Mouse (Mus musculus): ENCODE data around the gene Abca14.
"Not testable (repeated sequence)": the region's sequence is repeated elsewhere in the genome, so short reads cannot be mapped to it uniquely, and the experiment has no call there.

The Abca14 gene

DNA sequence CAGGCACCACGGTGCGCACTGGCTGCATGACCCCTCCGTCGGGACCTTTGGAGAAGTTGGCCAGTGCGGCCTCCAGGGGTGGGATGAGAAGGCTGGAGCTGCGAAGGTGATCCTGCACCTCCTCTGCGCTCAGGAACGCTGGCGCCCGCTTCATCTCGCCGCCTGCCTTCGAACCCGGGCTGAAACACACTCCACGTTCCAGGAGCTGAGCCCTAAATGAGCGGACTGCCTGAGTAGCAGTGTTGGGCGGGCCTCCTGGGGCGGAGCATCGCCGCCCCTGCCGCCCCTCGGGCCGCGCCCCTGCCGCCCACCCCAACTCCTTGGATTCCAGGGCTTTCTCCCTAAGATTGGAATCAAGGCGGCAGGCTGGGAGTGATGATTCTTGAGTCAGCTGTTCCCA, 2.0 kb upstream of the Abca14 start, which contains the start of gene Crym:
Gene Crym, minus strand, starts transcription at position 341 of the 400 bp plus-strand sequence.
- DNase-seq: peak in 1 of 2 experiments; percentile 20

GRCm38 (mm10) chr7:120205989-120206388, 2.2 kb downstream of the Abca14 start:
- no peak for DNase-seq

GRCm38 (mm10) chr7:120228541-120228940, 24.8 kb downstream of the Abca14 start:
- no peak for DNase-seq

DNA sequence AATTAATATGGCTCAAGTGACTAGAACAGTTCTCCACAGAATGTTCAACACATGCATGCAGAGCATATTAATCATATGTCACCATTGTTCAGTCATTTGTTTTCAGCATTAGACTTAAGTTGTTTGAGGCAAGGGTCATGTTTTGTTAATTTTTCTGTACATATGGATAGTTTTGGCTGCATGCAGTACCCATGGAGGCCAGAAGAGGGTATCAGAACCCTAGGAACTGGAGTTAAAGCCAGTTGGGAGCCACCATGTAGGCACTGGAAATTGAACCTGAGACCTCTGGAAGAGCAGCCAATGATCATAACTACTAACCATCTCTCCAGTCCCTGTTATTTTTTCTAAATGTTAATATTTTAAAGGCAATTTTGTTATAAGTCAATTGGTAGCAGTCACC, 37.3 kb downstream of the Abca14 start:
- DNase-seq: peak in 1 of 2 experiments; percentile 15

DNA sequence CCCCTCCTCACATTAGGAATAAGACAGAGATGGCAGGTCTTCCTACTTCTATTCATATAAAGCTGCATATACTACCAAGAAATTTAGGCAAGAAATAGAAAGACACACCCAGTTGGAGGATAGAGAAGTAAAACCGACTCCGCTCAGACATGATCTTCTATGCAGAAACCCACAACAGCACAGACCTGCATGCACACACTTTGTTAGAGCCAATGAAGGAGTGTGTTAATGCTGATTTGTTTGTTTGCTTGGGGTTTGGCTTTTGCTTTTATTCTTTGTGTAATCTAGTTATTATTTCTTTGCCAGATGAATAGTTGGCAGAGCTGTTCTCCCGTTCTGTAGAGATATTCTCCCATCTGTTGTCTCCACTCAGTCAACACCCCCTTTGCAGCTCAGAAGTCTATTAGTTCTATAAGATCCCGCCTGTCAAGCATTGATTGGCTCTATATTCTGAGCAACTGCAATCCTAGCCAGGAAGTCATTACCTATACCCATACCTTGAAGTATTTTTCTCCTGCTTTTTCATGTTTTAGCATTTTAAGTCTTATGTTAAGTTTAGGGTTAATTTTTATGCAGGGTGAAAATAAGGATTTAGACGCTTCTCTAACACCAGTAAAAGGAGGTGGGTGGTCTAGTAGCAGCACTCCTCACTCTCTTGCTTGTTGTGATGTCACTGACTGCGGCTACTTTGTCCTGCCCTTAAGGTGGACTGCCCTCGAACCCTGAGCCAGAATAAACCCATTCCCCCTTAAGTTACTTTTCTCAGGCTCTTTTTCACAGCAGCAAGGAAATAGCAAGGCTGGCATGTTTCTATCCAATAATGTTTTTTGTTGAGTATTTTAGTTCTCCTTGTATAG, 67.6 kb downstream of the Abca14 start:
- no peak for DNase-seq

DNA sequence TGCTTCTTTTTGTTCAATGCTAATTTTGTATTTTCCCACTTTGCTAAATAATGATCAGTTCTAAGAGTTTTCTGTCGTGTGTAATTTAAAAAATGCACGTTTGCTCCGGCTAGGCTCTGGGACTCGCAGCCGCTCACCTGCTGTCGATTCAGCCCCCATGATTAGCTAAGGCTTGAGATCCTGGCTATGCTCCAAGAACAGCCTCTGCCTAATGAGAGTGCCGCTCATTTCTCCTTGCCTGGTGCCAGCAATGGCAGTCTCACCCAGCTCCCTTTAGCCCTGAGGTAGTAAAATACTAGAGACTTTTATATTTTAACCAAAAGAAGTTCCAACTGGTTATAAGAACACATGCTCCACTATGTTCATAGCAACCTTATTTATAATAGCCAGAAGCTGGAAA, 68.3 kb downstream of the Abca14 start:
- DNase-seq: peak in 1 of 2 experiments; percentile 2

- DNase-seq: peak; percentile 15 to 20
These were observed 81.5 kb downstream of the Abca14 start for GRCm38 (mm10) chr7:120285286-120285685.

GRCm38 (mm10) chr7:120316086-120316485, 112.3 kb downstream of the Abca14 start:
- no peak for DNase-seq

DNA sequence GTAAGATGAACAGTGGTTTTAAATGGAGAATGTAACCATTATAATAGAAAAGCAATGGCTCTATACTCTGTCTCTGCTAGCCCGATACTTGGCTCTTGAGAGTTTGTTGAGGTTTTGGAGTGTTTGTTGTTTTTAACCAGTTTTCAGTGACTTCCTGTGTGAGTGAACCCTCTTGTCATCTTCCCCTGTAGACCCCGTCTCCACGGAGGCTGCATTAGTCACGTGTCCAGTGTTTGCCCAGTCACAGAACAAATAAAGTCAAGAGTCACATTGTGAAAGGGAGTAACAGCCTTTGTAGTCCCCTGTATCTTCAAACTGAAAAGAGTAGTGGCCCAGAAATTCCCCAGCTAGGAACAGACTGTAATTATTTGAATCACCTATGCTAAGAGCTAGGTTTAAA, 119.2 kb downstream of the Abca14 start:
- no peak for DNase-seq

- not testable (repeated sequence) for DNase-seq
These were observed 122.2 kb downstream of the Abca14 start for GRCm38 (mm10) chr7:120325911-120326310.

DNA sequence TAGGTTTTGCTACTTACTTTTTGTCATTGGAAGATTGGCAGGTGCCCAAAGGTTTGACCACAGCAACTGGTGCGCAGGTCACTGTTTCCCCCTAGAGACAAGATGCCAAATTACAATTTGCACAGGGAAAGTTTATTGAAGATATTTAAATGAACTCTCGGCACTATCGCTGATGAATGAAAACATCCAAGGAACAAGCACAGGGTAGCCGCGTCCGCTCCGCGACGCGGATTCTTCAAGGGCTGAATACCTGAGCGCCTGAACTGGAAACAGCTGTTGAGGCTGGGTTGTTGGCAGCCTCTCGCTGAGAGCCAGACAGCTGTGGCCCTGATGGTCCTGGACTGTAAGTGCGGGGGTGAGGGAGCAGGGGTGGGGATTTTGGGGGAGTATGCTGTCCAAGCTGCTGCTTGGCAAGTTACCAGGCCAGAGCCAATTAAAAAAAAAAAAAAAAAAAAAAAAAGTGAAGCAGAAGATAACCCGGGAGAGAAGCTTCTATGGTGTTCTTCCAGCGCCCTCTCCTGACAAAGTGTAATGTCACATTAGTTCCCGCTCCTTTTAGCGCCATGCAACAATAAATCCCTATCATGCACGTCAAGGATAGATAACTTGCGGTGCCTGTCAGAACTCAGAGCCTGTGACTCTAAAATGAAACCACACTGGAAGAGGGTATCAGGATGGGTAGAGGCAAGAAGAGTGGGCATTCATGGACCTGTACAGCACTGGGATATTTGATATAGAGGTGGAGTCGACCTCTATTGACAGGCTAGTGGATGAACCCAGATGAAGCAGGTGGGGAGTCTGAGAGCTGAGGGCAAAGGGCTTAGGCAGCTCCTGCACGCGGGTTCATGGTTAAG, 123.7 kb downstream of the Abca14 start:
- DNase-seq: peak; percentile 9 to 29

DNA sequence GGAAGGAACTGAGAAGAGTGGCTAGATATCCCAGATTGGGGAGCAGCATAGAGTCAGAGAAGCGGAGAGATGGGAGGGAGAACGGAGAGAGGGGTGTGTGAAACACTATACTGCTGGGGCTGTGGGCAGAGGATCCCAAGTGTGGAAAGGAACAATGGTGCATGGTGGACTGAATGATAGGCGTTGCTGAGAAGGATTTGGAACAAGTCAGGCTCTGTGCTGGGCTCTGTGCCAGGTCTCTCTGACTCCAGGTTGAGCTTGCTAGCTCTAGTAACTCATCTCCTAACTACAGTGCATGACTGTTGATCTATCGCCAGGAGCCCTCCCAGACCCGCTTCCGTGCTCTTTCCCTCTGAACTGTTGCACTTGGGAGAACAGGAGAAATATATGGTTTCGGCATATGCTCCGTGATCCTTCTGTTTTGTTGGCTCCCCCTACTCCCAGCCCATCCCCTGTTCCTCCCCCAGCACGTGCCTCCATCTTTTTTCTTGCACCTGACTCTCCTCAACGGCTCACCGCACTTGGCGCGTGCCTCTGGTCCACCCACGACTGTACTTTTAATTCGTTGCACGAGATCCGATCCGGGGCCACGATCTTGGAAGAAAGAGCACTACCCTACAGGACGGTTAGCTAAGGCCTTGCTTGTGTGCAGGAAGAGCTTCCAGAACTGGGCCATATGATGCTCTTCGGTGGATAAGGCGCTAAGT, 124.5 kb downstream of the Abca14 start, which contains the start of gene Abca15:
Gene Abca15, plus strand, starts transcription at position 584 of the 707 bp plus-strand sequence.
- peak; percentile 54 to 80 for DNase-seq

DNA sequence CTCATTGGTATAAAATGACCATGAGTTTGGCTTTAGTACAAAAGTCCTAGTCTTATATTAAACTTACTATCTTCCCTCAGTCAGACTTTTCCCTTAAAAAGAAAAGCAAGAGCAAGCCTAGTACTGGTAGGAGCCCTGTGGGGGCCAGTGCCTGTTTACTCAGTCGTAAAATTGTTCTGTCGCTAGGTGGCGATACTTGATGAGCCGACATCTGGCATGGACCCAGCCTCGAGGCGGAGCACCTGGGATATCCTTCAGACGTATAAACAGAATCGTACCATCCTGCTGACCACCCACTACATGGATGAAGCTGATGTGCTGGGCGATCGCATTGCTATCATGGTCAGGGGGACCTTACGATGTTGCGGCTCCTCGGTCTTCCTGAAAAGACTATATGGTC, 157.4 kb downstream of the Abca14 start:
- DNase-seq: no peak

All from kidney, adult 8-10 months (tissue).